Mouse (Mus musculus) thymus, adult 2 months (tissue): ENCODE measurements around the gene Maml2. TPM values are rescaled to one million over a fixed set of nuclear protein-coding genes. Genes with fewer than 3 reads are reported as not detected.

Source experiments
- DNase-seq: peaks from one replicate; pipeline ENCODE4 v3.0.0; 2021
- H3K27ac ChIP-seq: fragments of 200-500 bp; 2 replicates; pipeline ENCODE4 v1.5.1; 2012; ENCODE audit warnings: low read length, control low read depth; ENCODE audit not compliant: control insufficient read depth, insufficient read depth
- H3K27me3 ChIP-seq: fragments of 200-500 bp; 2 replicates; pipeline ENCODE4 v1.6.1; 2012; ENCODE audit warnings: mild to moderate bottlenecking, low read length, moderate library complexity, mixed read lengths; ENCODE audit not compliant: control insufficient read depth, insufficient read depth
- H3K36me3 ChIP-seq: fragments of 200-500 bp; 2 replicates; pipeline ENCODE4 v1.6.1; 2012; ENCODE audit warnings: mild to moderate bottlenecking, low read length, moderate library complexity; ENCODE audit not compliant: control insufficient read depth, insufficient read depth
- H3K4me1 ChIP-seq: fragments of 200-500 bp; replicated peaks from 2 replicates; pipeline ENCODE4 v1.6.1; 2012; ENCODE audit warnings: low read length; ENCODE audit not compliant: control insufficient read depth, insufficient read depth
- H3K4me3 ChIP-seq: fragments of 200-500 bp; 2 replicates; pipeline ENCODE4 v1.5.1; 2012; ENCODE audit warnings: mild to moderate bottlenecking, low read length, control low read depth, moderate library complexity; ENCODE audit not compliant: control insufficient read depth, insufficient read depth
- CTCF ChIP-seq: fragments of 200-500 bp; IDR thresholded peaks from 2 replicates; pipeline ENCODE4 v1.5.1; 2012; ENCODE audit warnings: mild to moderate bottlenecking, control low read depth, low read length, moderate library complexity, borderline replicate concordance; ENCODE audit not compliant: control insufficient read depth, poor library complexity, insufficient read depth; ENCODE audit errors: extremely low read depth
- POLR2A ChIP-seq: fragments of 200-500 bp; IDR thresholded peaks from 2 replicates; pipeline ENCODE4 v1.6.1; 2012; ENCODE audit warnings: mild to moderate bottlenecking, low read length, control low read depth, moderate library complexity; ENCODE audit not compliant: control insufficient read depth, poor library complexity, insufficient read depth; ENCODE audit errors: extremely low read depth
- WGBS: fragments of 180-500 bp; shearing (Covaris S2); methylation state at CpG from one replicate; pipeline ENCODE4 v1.1.7; 2018; 5-methylcytosine and 5-hydroxymethylcytosine counted together
- polyA plus RNA-seq: library from polyadenylated mRNA; depleted of rRNA; stranded (reverse); fragments of >200 nt; gene quantifications from 2 replicates; pipeline ENCODE4 v1.2.3, GENCODE M21; 2012

The Maml2 gene
- polyA plus RNA-seq, 1 experiment, result 12.9 TPM

- no peak for TF ChIP-seq POLR2A
- no peak for TF ChIP-seq CTCF
- H3K36me3 ChIP-seq, result no peaks in the 10 kb centered on the region
- H3K27me3 ChIP-seq, result no peaks in the 10 kb centered on the region
- peaks cover 4% of the 10 kb centered on the region; the same call in 1 of the 2 replicates for H3K4me1 ChIP-seq
- H3K27ac ChIP-seq, result no peak overlapping the region
- H3K4me3 ChIP-seq, result no peak overlapping the region
- WGBS, result 73% methylated on average over 5 of the region's 5 CpGs
- DNase-seq, result no peak
These were observed 257.0 kb downstream of the Maml2 start for GRCm38 (mm10) chr9:13554773-13555172.

- 76% methylated on average over 8 of the region's 8 CpGs for WGBS
- peaks cover 4% of the 10 kb centered on the region; the same call in 1 of the 2 replicates for H3K4me1 ChIP-seq
- H3K36me3 ChIP-seq, result no peaks in the 10 kb centered on the region
- H3K27me3 ChIP-seq, result no peaks in the 10 kb centered on the region
- H3K27ac ChIP-seq, result no peak overlapping the region
- no peak for TF ChIP-seq POLR2A
- no peak for TF ChIP-seq CTCF
- no peak overlapping the region for H3K4me3 ChIP-seq
- no peak for DNase-seq
These were observed 258.3 kb downstream of the Maml2 start for GRCm38 (mm10) chr9:13555973-13556481.

GRCm38 (mm10) chr9:13556696-13557095 is 258.9 kb downstream of the Maml2 start:
- Histone ChIP-seq H3K36me3 (no peaks in the 10 kb centered on the region), H3K4me1 (peaks cover 4% of the 10 kb centered on the region; the same call in 1 of the 2 replicates), H3K27ac (no peak overlapping the region), H3K4me3 (no peak overlapping the region), H3K27me3 (no peaks in the 10 kb centered on the region)
- TF ChIP-seq CTCF (no peak), POLR2A (no peak)
- DNase-seq, result no peak
- 72% methylated on average over 3 of the region's 3 CpGs for WGBS

GRCm38 (mm10) chr9:13558811-13559372 is 261.1 kb downstream of the Maml2 start:
- 79% methylated on average over 4 of the region's 4 CpGs for WGBS
- no peaks in the 10 kb centered on the region for H3K36me3 ChIP-seq
- no peaks in the 10 kb centered on the region for H3K27me3 ChIP-seq
- H3K4me3 ChIP-seq, result no peak overlapping the region
- no peak for TF ChIP-seq POLR2A
- TF ChIP-seq CTCF, result no peak
- H3K27ac ChIP-seq, result no peak overlapping the region
- DNase-seq, result no peak
- H3K4me1 ChIP-seq, result peaks cover 10% of the 10 kb centered on the region; the same call in 1 of the 2 replicates

GRCm38 (mm10) chr9:13560651-13561050 is 262.9 kb downstream of the Maml2 start:
- Histone ChIP-seq H3K27ac (no peak overlapping the region), H3K4me1 (peaks cover 15% of the 10 kb centered on the region; the same call in 1 of the 2 replicates)

GRCm38 (mm10) chr9:13561335-13561734 is 263.6 kb downstream of the Maml2 start:
- TF ChIP-seq POLR2A (no peak), CTCF (no peak)
- no peak for DNase-seq
- Histone ChIP-seq H3K27me3 (no peaks in the 10 kb centered on the region), H3K4me1 (peaks cover 11% of the 10 kb centered on the region; the same call in 1 of the 2 replicates), H3K36me3 (no peaks in the 10 kb centered on the region), H3K27ac (no peak overlapping the region), H3K4me3 (no peak overlapping the region)
- 100% methylated on average over 1 of the region's 1 CpGs for WGBS

More at GRCm38 (mm10) chr9:13560651-13561050, 262.9 kb downstream of the Maml2 start:
- DNase-seq, result no peak
- WGBS, result 95% methylated on average over 9 of the region's 9 CpGs
- Histone ChIP-seq H3K4me3 (no peak overlapping the region), H3K36me3 (no peaks in the 10 kb centered on the region), H3K27me3 (no peaks in the 10 kb centered on the region)
- TF ChIP-seq POLR2A (no peak), CTCF (no peak)
